Mouse (Mus musculus) cerebellum, postnatal 10 days (tissue): ENCODE measurements around the gene Gmds.

Source experiments
- DNase-seq, 2 experiments: peaks; one replicate each; pipeline ENCODE4 v3.0.0; 2021; ENCODE audit warnings: mixed read lengths in 2 of 2

The Gmds gene

GRCm38 (mm10) chr13:31779281-31779981 lies 559.1 kb downstream of the Gmds start:
- no peak for DNase-seq

- DNase-seq, result peak in 1 of 2 experiments; percentile 22
These were observed 562.8 kb downstream of the Gmds start for GRCm38 (mm10) chr13:31775762-31776161.

GRCm38 (mm10) chr13:31772882-31773281 lies 565.7 kb downstream of the Gmds start:
- DNase-seq, result no peak
